Mouse (Mus musculus) mesoderm, embryonic 11.5 days (tissue): Measurements from ENCODE around the gene Atxn7.

Experiments used
- DNase-seq: peaks from one replicate; pipeline ENCODE4 v3.0.0-alpha.2; 2012; ENCODE audit warnings: low read depth, low spot score

Gene Atxn7

DNA sequence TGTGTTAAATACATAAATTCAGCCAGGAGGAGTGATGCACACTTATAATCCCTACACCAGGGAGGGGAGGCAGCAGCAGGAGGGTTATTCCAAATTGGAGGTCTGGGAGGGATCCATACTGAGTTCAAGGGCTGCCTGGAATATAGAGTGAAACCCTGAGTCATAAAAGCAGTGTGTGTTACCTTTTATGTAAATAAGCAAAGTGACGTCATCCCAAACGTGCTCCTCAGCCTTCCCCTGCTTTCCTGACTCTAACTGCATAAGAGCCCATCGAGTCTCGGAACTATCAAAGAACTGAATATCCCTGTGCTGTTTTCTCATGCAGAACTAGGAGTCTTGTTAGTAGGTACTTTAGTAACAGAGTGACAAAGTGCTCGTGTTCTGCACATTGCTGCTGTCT, 102.1 kb downstream of the Atxn7 start:
- no peak for DNase-seq

DNA sequence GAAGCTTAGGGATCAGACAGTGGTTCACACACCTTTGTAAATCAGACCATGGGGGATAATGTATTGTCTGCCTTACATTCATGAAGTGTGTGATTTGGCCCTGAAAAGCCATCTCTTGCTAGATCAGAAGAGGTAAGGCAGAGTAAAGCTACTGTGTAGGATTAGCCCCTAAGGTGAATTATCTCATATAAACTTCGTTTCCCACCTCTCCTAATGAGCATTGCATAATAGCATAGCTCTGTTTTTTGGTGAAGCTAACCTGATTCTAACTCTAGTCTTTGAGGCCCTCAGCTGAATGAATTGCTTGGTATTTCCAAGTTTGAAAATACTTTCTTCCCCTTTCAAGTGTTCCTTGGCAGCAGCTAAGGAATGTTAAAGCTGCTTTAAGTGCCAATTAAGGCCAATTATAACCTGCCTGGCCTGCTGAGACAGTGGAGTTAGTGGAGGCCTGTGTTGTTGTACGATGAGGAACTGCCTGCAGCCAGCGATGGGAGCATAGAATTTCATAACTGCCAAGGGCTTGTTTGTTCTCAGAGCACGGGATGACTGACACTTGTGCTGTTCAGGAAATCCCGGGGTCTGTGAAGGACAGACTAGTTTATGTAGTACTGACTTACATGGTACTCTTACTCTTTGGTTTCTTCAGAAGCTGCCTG, 103.4 kb downstream of the Atxn7 start:
- no peak for DNase-seq

DNA sequence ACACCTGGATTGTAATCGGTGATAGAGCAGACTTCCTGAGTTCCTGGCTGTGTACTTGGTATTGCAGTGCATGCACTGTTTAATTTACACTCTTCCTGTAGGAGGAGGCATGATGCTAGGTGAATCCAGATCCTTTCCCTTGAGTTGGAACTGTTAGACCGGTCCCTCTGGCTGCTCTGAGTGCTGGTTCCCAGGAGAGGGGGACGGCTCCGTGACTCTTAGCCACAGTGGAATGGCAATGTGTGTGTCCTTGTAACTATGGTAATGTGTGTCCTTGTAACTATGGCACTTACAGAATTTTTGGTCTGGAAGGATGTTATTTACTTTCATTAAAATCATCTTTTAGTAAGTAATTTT, 103.9 kb downstream of the Atxn7 start:
- DNase-seq: no peak

DNA sequence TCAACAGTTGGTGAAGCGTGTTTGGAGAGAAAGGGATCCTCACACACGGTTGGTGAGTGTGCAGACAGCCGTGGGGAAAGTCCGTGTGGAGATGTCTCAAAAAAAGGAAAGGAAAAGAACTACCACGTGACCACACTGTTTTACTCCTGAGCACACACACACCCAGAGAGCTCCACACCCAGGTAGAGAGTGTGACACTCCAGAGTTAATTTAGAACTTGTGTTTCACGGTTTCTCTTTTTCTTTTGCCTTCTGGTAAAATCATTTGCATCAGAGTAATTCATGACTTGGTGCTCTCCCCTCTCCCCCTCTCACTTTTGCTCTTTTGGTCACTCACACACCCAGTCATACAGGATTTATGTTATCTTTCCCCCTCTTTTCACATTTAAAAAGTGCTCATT, 105.0 kb downstream of the Atxn7 start:
- DNase-seq: no peak

DNA sequence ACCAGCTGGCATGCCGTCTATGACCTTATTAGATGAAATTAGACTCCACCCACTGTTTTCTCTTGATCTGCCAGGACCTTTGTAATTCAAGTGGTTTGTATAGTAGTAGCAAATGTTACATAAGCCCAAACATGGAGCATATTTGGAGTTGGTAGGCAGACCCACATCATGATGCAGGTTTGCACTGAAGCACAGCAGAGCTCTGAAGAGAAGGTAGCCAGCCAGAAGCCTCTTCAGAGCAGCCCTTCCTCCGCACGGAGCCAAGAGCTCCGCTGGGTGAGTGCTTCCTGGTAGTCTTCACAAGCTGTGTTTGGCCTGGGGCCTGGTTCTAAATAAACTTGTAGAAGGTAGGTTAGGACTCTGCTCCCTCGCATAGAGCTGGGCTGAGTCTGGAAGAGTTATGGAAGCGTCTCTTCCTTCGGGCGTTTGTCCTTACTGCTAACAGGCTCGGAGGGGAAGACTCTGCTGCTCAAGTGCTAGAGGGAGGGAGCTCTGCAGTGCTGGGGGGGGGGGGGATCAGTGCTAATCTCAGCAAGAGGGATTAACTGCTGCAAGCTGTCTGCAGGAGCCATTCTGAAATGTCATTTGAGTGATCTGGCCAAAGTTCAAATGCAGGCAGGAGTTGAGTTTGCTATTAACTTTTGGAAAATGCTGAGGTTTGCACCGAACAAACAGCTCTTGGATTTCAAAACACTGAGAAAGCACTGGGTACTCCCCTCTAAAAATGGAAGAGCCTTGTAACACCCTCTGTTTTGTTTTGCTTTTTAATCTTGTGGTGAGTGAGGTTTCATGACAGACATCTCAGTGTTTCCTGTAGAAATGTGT, 106.6 kb downstream of the Atxn7 start:
- no peak for DNase-seq

DNA sequence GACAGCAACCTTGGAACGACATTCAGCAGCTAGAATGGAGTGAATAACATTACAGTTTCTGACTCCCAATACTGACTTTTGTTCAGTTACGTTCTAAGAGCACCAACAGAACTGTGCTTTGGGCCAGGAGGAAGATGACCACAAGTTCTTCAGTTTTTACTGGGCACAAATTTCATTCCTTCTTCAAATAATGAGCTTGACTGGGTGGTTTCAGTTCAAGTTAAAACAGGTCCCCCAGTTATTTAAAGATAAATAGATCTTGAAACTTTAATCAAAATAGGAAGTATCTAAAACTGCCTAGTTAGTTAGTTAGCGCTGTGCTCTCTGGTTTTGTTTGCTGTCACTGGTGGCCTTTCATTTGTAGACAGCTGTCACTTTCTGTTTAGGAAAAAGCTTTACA, 107.3 kb downstream of the Atxn7 start:
- no peak for DNase-seq

DNA sequence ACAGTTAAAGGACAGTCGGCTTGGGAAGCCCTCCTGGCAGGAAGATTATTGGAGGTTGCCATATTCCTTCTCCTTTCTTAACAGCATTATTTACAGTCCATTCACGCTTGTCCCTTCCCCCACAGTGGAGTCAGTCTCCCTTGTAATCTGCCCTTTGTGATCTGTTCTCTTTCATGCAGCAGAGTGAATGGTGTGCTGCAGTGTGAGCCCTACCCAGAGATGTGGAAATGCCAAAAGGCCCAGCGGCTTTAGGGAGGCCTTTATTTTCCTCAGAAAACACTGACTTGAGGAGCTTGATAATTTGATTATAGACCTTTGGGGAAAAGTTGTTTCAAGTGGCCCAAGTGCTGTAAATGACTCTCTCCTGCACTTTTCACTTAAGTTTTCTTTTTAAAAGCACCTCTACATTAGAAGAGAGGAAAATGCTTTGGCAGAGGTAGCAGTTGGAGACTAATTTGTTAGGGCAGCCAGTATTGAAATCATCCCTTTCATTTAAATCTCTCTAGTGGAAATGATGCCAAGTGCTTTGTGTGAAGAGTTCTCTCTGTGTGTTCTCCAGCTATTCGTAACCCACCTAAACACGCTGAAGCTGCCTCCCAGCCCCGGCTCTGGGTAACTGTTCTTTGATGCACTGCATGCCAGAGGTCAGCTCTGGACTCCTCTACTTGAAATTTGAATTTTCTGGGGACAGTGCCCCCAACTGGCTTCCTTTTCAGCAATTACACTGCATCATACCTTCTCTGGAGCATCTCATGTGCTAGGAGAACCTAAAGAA, 109.5 kb downstream of the Atxn7 start:
- peak; percentile 47 for DNase-seq

DNA sequence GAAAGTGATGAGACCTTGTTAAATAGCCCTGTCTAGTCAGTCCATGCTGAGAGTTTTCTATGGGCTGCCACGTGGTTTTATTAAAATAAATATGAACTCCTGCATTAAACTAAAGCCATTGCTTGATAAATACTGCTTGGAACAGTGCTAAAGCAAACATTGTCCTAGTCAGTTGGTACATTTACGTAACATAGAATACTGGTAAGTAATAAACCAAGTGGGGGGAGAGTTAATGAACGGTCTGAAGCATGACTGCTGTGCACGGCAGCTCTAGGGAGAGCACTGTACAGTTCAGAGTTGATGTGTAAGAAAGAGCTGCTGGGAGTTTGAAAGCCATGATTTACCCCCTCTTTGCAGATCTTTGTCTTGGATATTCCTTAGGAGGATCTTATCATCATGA, 110.2 kb downstream of the Atxn7 start:
- no peak for DNase-seq

DNA sequence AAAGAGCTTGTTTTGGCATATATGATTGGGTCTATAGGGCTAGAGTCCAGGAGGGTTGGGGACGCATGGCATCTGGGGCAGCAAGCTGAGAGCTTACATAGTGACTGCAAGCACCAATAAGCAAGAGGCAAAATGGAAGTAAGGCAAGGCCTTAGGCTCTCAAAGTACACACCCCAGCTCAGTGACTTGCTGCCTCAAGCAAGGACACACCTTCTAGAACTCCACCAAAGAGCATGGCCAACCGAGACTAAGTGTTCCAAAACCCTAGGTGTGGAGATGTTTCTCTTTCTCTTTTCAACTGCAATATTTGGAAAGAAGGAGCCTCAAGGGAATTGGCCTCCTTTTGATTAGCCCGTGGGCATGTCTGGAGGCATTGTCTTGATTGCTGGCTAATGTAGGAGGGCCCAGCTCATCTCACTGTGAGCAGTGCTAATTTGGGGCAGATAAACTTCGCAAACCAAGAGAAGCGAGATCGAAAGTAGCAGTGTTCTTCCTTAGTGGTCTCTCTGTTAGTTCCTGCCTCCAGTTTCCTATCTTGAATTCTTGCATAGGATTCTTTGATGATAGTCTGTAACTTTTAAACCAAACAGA, 119.5 kb downstream of the Atxn7 start:
- DNase-seq: no peak

DNA sequence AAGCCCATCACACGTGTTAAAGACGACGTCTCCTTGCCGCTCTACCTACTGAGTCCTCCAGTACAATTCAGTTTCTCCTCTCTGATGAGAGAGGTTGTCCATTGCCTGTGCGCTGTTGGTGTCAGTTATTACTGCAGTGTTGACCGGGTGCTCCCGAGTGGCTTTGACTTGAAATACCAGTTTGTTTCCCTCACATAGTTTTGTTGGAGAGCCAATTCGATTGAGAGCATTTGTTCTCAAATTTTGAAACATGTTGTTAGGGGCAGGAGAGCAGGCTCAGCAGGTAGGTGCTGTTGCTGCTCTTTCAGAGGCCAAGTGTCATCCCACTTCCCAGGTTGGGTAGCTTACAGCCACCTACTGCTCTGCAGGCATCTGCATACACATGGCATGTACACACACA, 122.6 kb downstream of the Atxn7 start:
- no peak for DNase-seq

DNA sequence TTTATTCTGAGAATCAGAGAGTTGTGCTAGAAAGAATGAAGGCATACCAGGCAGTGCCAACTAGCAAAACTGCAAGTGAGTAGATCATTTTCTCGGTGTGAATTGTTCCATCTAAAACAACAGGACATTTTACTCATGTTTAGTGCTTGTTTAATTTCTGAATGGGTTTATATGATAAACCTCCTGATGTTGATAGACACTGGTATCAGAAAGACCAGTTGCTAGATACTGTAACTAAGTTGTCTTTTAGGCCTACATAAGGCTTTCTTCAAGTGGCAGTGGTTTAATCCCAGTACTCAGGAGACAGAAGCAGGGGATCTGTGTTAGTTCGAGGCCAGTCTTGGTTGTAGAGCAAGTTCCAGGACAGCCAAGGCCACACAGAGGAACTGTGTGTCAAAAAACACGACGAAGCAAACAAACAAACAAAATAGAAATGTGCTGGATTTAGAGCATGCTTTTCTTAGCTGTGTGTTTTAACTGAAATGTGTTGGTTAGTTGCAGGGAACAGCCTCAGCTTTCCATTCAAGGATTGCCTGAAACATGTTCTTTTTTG, 125.5 kb downstream of the Atxn7 start:
- DNase-seq: no peak

DNA sequence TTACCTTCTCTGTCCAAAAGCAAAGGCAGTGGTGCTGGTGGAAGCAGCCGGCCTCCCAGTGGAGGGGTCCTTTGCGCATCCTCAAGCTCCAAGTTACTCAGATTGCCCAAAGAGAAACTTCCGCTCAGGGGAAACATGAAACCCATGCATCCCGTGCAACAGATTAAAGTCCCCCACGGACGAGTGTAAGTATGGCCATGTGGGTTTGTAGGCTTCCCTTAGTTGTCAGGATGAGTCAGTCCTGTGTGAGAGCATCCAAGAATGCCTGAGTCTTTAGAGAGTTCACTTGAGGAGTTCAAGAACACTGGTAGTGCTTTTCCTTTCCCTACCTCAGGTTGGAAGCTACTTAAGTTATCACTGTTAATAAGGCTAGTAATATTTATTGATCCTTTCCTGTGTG, 126.1 kb downstream of the Atxn7 start:
- no peak for DNase-seq

DNA sequence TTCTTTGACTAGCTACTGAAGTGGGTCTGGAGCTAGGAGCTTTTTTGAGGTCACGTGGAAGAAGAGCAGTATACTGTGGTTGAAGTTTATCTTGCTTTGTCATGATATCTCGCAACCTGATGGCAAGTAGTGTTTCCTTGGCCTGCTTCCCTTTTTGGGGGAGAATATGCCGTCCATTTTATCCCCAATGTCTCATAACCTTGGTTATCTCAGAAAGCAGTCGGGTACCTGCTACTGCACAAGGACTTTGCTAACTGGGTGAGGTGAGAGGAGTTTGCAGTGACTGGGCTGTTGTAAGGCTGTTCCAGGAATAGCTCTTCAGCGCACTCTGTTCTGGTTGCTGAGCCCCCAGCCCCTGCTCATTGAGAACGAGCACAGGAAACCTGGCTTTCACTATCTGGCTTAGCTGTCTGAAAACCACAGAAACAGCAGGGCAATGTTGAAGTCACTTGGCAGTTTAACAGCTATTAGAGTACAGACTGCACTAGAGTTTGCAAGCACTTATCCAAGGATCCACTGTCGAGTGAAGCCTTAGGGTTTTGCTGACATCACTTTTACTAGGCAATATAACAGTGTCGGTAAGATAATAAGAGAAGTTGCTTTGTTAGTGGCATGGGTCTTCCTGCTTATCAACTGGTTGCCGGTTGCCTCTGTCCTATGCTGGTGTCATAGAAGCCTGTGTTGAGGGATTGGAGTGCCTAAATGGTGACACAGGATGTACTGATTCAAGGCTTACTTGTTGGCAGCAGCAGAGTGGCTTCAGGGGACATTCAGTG, 127.0 kb downstream of the Atxn7 start:
- DNase-seq: no peak

DNA sequence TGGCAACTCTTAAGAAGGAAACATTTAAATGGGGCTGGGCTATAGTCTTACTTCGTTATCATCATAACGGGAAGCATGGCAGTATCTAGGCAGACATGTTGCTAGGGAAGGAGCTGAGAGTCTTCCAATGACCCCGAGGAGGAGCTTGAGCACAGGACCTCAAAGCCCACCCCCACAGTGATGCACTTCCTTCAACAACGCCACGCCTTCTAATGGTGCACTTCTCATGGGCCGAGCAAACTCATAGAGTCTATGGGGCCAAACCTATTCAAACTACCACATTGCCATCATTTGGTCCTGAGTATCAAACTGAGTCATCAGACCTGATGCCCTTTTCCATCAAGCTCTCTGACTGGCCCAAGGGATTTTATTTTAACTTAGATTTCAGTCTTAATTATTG, 129.3 kb downstream of the Atxn7 start:
- DNase-seq: no peak

DNA sequence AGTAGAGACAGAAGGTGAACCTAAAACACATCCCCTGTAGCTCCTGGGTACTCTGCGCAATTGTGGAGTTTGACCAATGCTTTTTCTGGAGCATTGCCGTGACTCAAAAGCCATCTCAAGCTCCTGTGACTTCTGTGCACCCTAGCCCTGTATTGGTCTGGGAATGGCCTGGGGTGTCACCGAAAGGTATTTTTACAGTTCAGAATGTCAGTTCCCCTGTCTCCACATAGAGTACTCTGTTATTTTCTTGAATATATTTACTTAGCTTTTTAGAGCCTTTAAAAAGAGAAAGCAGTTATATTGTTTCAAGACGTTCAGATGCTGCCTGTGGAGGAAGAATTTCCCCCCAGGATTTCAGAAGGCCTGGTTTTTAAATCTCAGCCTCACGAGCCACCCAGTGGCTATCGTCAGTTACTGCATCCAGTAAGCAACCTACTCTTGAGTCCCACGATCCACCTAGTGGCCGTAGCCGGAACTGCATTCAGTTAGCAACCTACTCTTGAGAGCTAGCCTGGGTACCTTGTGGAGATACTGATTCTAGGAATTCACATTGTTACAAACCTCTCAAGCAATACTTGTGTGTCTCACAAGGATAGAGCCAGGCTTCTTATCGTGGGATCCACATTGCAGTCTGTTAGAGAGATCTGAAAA, 137.2 kb downstream of the Atxn7 start:
- peak; percentile 93 for DNase-seq

DNA sequence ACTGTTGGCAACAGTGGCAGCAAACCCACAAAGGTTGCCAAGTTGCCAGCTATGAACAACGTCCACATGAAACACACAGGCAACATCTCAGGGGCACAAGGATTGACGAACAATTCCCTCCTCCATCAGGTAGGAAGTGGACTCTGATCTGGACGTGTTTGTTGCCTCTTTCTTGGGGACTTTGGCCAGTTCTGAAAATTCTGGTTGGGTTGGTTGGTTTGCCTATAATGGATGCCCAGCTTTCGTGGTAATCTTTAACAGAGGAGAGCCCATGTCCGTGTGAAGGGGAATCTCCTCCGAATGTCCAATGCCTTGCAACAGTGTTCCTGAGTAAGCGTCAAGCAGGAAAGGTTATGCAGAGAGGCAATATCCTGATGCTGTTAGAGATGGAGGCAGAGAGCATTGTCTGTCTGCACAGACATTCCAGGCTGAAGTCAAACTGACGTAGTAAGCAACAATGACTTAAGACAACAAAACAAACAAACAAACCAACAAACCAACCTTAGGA, 139.6 kb downstream of the Atxn7 start:
- no peak for DNase-seq

DNA sequence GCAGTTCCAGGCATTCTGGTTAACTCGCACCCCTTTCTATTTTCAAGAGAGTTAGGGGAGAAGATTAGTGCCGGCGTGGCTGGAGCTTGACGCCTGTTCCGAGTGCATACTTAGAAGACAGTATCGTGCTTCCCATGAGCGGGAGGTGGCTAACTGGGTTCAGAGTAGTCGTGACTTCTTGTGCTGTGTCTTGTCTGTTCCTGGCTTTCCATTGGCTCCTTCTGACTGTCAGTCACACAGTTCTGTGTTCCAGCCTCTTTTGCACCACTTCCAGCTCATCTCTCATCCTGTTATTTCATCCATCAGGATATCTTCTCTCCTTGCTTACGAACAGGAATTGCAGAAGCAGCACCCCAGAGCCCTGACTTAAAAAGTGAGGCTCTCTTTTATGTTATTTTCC, 140.1 kb downstream of the Atxn7 start:
- DNase-seq: no peak

DNA sequence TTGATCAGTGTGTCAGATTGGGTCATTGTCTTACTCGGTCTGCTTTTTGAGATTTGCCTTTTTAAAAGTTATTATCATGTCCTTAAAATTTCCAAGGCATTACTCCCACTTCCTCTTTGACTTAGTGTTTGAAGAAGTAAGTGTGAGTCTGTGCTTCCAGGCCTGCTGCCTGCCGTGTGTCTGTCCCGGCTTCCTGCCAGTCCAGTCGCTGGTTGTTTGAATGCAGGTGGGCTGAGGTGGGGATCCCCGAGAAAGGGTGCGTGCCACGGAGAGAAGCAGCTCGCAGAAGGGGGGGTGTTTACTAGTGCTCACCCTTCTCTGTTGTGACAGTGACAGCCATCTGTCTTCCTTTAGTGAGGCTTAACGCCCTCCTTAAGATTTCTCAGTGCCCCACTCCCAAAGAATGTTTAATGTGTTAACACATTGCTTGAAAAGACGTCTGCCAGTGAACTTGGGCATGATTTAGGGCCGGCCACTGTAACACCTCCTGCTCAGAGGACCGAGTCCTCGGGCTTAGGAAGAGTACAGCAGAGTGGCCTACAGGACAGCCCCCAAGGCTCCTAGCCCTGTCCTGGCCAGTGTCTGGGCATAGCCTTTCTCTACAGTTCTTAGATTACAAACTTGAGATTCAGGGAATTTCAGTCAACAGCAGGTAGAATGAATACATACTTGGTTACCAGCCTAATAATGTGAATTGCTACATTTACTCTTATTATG, 143.1 kb downstream of the Atxn7 start:
- DNase-seq: no peak

DNA sequence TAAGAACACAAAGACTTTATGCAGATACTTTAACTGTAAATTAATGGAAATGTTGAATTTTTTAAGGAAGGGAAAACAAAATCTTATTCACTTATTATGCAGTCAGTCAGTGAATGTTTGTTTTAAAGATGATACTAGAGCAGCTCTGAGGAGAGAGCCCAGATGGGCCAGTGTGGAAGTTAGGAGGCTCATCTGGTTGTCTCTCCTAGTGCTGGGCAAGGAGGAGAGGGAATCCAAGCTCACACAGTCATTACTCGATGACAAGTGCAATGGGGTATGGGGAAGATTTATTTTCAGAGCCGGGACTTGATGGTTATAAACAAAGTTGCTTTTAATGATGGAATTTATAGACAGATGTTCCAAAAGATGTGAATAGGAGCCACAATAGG, 143.7 kb downstream of the Atxn7 start:
- DNase-seq: no peak

DNA sequence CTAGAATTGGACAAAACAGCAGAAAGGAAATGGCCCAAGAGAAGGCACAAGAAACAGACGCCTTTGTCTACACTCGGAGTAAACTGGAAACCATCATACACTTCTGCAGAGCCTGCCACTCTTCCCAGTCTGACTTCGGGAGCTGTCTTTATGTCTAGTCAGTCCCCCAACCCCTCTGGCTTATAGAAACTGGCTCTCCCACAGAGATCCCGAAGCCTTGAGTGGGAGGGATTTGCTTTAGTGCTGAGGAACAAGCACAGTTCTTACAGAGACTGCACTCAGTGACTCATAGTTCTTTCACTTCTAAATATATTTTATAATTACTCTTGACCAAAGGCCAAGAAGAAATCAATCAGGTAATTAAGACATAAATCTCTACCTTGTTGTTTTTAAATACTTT, 149.5 kb downstream of the Atxn7 start:
- DNase-seq: no peak
